Mouse (Mus musculus) neural tube, embryonic 15.5 days (tissue): Measurements from ENCODE around the gene Yif1a. TPM values are rescaled to one million over a fixed set of nuclear protein-coding genes. Genes with fewer than 3 reads are reported as not detected.

Experiments
- ATAC-seq: fragments of 200-750 bp; cut with Nextera tagmentation; 2 replicates; pipeline ENCODE4 v1.8.0; 2017; ENCODE audit warnings: mild to moderate bottlenecking, moderate TSS enrichment, moderate library complexity; ENCODE audit not compliant: low FRiP score
- H3K27ac ChIP-seq: fragments of 300-500 bp; sonication (generic); replicated peaks from 2 replicates; pipeline ENCODE4 v1.5.1; 2015; ENCODE audit warnings: mild to moderate bottlenecking, inconsistent platforms
- H3K27me3 ChIP-seq: fragments of 300-500 bp; sonication (generic); replicated peaks from 2 replicates; pipeline ENCODE4 v1.6.1; 2015; ENCODE audit warnings: inconsistent platforms
- H3K36me3 ChIP-seq: fragments of 300-500 bp; sonication (generic); 2 replicates; pipeline ENCODE4 v1.6.1; 2015; ENCODE audit warnings: inconsistent platforms
- H3K4me1 ChIP-seq: fragments of 300-500 bp; sonication (generic); 2 replicates; pipeline ENCODE4 v1.6.1; 2015; ENCODE audit warnings: inconsistent platforms
- H3K4me2 ChIP-seq: fragments of 300-500 bp; sonication (generic); 2 replicates; pipeline ENCODE4 v1.6.1; 2015; ENCODE audit warnings: inconsistent platforms, mild to moderate bottlenecking, moderate library complexity
- H3K4me3 ChIP-seq: fragments of 300-500 bp; sonication (generic); replicated peaks from 2 replicates; pipeline ENCODE4 v1.5.1; 2015; ENCODE audit warnings: mild to moderate bottlenecking, inconsistent platforms
- H3K9ac ChIP-seq: fragments of 300-500 bp; sonication (generic); replicated peaks from 2 replicates; pipeline ENCODE4 v1.6.1; 2015; ENCODE audit warnings: mild to moderate bottlenecking, inconsistent platforms
- H3K9me3 ChIP-seq: fragments of 300-500 bp; sonication (generic); replicated peaks from 2 replicates; pipeline ENCODE4 v1.6.1; 2016; ENCODE audit warnings: inconsistent platforms
- WGBS: fragments of 180-500 bp; shearing (Covaris S2); methylation state at CpG from one replicate; pipeline ENCODE4 v1.1.7; 2015; ENCODE audit warnings: mixed read lengths; 5-methylcytosine and 5-hydroxymethylcytosine counted together
- polyA plus RNA-seq: library from polyadenylated mRNA; unstranded; fragments of >200 nt; fragmentation: Nextera tagmentation; extraction: Ambion mirVana; gene quantifications from 2 replicates; pipeline ENCODE4 v1.2.1, GENCODE M21; 2015

Yif1a gene
- 56.8 and 66.1 TPM in 2 replicates for polyA plus RNA-seq

GRCm38 (mm10) chr19:5087884-5088728 lies at the start of gene Yif1a:
Yif1a (plus strand) TSS chr19:5088538.
- under 1% methylated on average over 58 of the region's 58 CpGs for WGBS
- ATAC-seq, result peak; percentile 91
- peak within 1 kb of the TSS; percentile 71 for H3K9ac ChIP-seq
- H3K9me3 ChIP-seq, result no peaks in the 10 kb centered on the region
- H3K27ac ChIP-seq, result peak within 1 kb of the TSS; percentile 93
- H3K4me2 ChIP-seq, result peak within 1 kb of the TSS; percentile 84
- peaks cover 55% of the 10 kb centered on the region for H3K4me1 ChIP-seq
- peaks cover 32% of the 10 kb centered on the region for H3K27me3 ChIP-seq
- peak within 1 kb of the TSS; percentile 69 for H3K4me3 ChIP-seq
- H3K36me3 ChIP-seq, result peaks cover 32% of the 10 kb centered on the region

GRCm38 (mm10) chr19:5038709-5039156 lies 49.6 kb upstream of the Yif1a start, which contains the start of the genes B4gat1 and AC124502.3:
B4gat1 (plus strand) TSS chr19:5038826.
AC124502.3 (plus strand) TSS chr19:5038891.
- peak within 1 kb of the TSS; percentile 81 for H3K9ac ChIP-seq
- WGBS, result under 1% methylated on average over 36 of the region's 44 CpGs
- peak within 1 kb of the TSS; percentile 89 for H3K4me3 ChIP-seq
- no peaks in the 10 kb centered on the region for H3K27me3 ChIP-seq
- H3K4me2 ChIP-seq, result peak within 1 kb of the TSS; percentile 95
- H3K27ac ChIP-seq, result peak within 1 kb of the TSS; percentile 91
- peak; percentile 94 for ATAC-seq
- H3K4me1 ChIP-seq, result peaks cover 46% of the 10 kb centered on the region
- peaks cover 6% of the 10 kb centered on the region; the same call in 1 of the 2 replicates for H3K36me3 ChIP-seq
- H3K9me3 ChIP-seq, result no peaks in the 10 kb centered on the region

- peak overlapping the region; percentile 91 for H3K27ac ChIP-seq
- ATAC-seq, result peak; percentile 15
- H3K9me3 ChIP-seq, result no peaks in the 10 kb centered on the region
- H3K4me3 ChIP-seq, result peak overlapping the region; percentile 89
- peak overlapping the region; percentile 81 for H3K9ac ChIP-seq
- H3K4me1 ChIP-seq, result peaks cover 46% of the 10 kb centered on the region
- H3K36me3 ChIP-seq, result peaks cover 9% of the 10 kb centered on the region; the same call in 1 of the 2 replicates
- 10% methylated on average over 41 of the region's 41 CpGs for WGBS
- no peaks in the 10 kb centered on the region for H3K27me3 ChIP-seq
- peak overlapping the region; percentile 95 for H3K4me2 ChIP-seq
Measured at GRCm38 (mm10) chr19:5039301-5040114, 48.8 kb upstream of the Yif1a start.

- WGBS, result 7% methylated on average over 40 of the region's 40 CpGs
- Histone ChIP-seq H3K4me3 (peak within 1 kb of the TSS; percentile 89), H3K9me3 (no peaks in the 10 kb centered on the region), H3K36me3 (peaks cover 18% of the 10 kb centered on the region), H3K4me2 (peak within 1 kb of the TSS; percentile 95), H3K9ac (peak within 1 kb of the TSS; percentile 81), H3K27ac (peak within 1 kb of the TSS; percentile 66), H3K27me3 (no peaks in the 10 kb centered on the region), H3K4me1 (peaks cover 46% of the 10 kb centered on the region)
- ATAC-seq, result peak; percentile 46
Measured at GRCm38 (mm10) chr19:5040862-5041523, 47.3 kb upstream of the Yif1a start, which contains the start of gene Brms1. Brms1 (plus strand) TSS chr19:5041354.

GRCm38 (mm10) chr19:5041588-5041987 lies 46.8 kb upstream of the Yif1a start:
- Histone ChIP-seq H3K9ac (peak overlapping the region; percentile 81), H3K4me1 (peaks cover 46% of the 10 kb centered on the region), H3K9me3 (no peaks in the 10 kb centered on the region), H3K4me3 (peak overlapping the region; percentile 89), H3K36me3 (peaks cover 24% of the 10 kb centered on the region), H3K4me2 (peak overlapping the region; percentile 95), H3K27ac (peak overlapping the region; percentile 66; the same call in 1 of the 2 replicates), H3K27me3 (no peaks in the 10 kb centered on the region)
- ATAC-seq, result no peak
- 1% methylated on average over 16 of the region's 16 CpGs for WGBS

- 84% methylated on average over 4 of the region's 4 CpGs for whole genome bisulfite sequencing
Measured at GRCm38 (mm10) chr19:5045531-5045930, 42.8 kb upstream of the Yif1a start.

GRCm38 (mm10) chr19:5048138-5049056 lies 39.9 kb upstream of the Yif1a start:
- Histone ChIP-seq H3K27me3 (peaks cover 37% of the 10 kb centered on the region), H3K4me2 (no peak overlapping the region), H3K4me3 (no peak overlapping the region), H3K9ac (no peak overlapping the region; the same call in 1 of the 2 replicates), H3K4me1 (peaks cover 13% of the 10 kb centered on the region), H3K36me3 (peaks cover 46% of the 10 kb centered on the region), H3K27ac (no peak overlapping the region), H3K9me3 (no peaks in the 10 kb centered on the region)
- ATAC-seq, result no peak
- 84% methylated on average over 14 of the region's 14 CpGs for WGBS

More at GRCm38 (mm10) chr19:5045531-5045930, 42.8 kb upstream of the Yif1a start:
- Histone ChIP-seq H3K4me2 (no peak overlapping the region), H3K9me3 (no peaks in the 10 kb centered on the region), H3K9ac (no peak overlapping the region), H3K4me1 (peaks cover 32% of the 10 kb centered on the region), H3K4me3 (no peak overlapping the region), H3K27ac (no peak overlapping the region), H3K27me3 (peaks cover 8% of the 10 kb centered on the region), H3K36me3 (peaks cover 49% of the 10 kb centered on the region)
- no peak for ATAC-seq

- no peak overlapping the region for H3K4me3 ChIP-seq
- 85% methylated on average over 6 of the region's 6 CpGs for WGBS
- no peaks in the 10 kb centered on the region for H3K9me3 ChIP-seq
- no peak for ATAC-seq
- no peak overlapping the region for H3K9ac ChIP-seq
- H3K27ac ChIP-seq, result no peak overlapping the region
- H3K36me3 ChIP-seq, result peaks cover 41% of the 10 kb centered on the region
- peaks cover 13% of the 10 kb centered on the region for H3K4me1 ChIP-seq
- H3K4me2 ChIP-seq, result no peak overlapping the region
- H3K27me3 ChIP-seq, result peaks cover 41% of the 10 kb centered on the region
Measured at GRCm38 (mm10) chr19:5049325-5049724, 39.0 kb upstream of the Yif1a start.

GRCm38 (mm10) chr19:5050047-5050905 lies 38.1 kb upstream of the Yif1a start, which contains the start of gene Rin1:
Rin1 (plus strand) TSS chr19:5050481.
- Histone ChIP-seq H3K36me3 (peaks cover 36% of the 10 kb centered on the region), H3K27me3 (peaks cover 48% of the 10 kb centered on the region), H3K4me1 (peaks cover 13% of the 10 kb centered on the region), H3K4me2 (peak within 1 kb of the TSS; percentile 24), H3K9me3 (no peaks in the 10 kb centered on the region), H3K4me3 (no peak within 1 kb of the TSS; the same call in 1 of the 2 replicates), H3K9ac (no peak within 1 kb of the TSS), H3K27ac (no peak within 1 kb of the TSS)
- ATAC-seq, result 0 out of 2 replicates have a peak, but pooled peaks have one; percentile 15
- 21% methylated on average over 14 of the region's 14 CpGs for WGBS
